Mouse (Mus musculus): Measurements from ENCODE around the gene Foxa2.
A peak's percentile ranks its signal among the peaks of the same experiment; 100 is the strongest.

The Foxa2 gene

GRCm38 (mm10) chr2:148046799-148047165 lies at the start of gene Foxa2:
Foxa2 (minus strand) TSS chr2:148046969.
- no peak for DNase-seq

- no peak for DNase-seq
Observed at GRCm38 (mm10) chr2:148092089-148092488, 45.3 kb upstream of the Foxa2 start.

- no peak for DNase-seq
Observed at GRCm38 (mm10) chr2:148091657-148092056, 44.9 kb upstream of the Foxa2 start.

- DNase-seq = no peak
Observed at GRCm38 (mm10) chr2:148090071-148090470, 43.3 kb upstream of the Foxa2 start.

GRCm38 (mm10) chr2:148085529-148085928 lies 38.8 kb upstream of the Foxa2 start:
- DNase-seq = no peak

- no peak for DNase-seq
Observed at GRCm38 (mm10) chr2:148085126-148085525, 38.4 kb upstream of the Foxa2 start.

- peak; percentile 25 for DNase-seq
Observed at GRCm38 (mm10) chr2:148082283-148082682, 35.5 kb upstream of the Foxa2 start.

- no peak for DNase-seq
Observed at GRCm38 (mm10) chr2:148060705-148061104, 13.9 kb upstream of the Foxa2 start.

GRCm38 (mm10) chr2:148053411-148053810 lies 6.6 kb upstream of the Foxa2 start:
- DNase-seq = no peak

- peak; percentile 73 for DNase-seq
Observed at GRCm38 (mm10) chr2:148048484-148049129, 1.8 kb upstream of the Foxa2 start.

GRCm38 (mm10) chr2:148047611-148048010 lies 842 bp upstream of the Foxa2 start:
- no peak for DNase-seq

- DNase-seq = no peak
Observed at GRCm38 (mm10) chr2:148045937-148046798, 601 bp downstream of the Foxa2 start.

- peak; percentile 57 for DNase-seq
Observed at GRCm38 (mm10) chr2:148045543-148045936, 1.2 kb downstream of the Foxa2 start.

- no peak for DNase-seq
Observed at GRCm38 (mm10) chr2:148044877-148045539, 1.8 kb downstream of the Foxa2 start.

- no peak for DNase-seq
Observed at GRCm38 (mm10) chr2:148043976-148044876, 2.5 kb downstream of the Foxa2 start.

- no peak for DNase-seq
Observed at GRCm38 (mm10) chr2:148043271-148043975, 3.3 kb downstream of the Foxa2 start.

GRCm38 (mm10) chr2:148042126-148042640 lies 4.6 kb downstream of the Foxa2 start:
- no peak for DNase-seq

GRCm38 (mm10) chr2:148041381-148041780 lies 5.4 kb downstream of the Foxa2 start:
- no peak for DNase-seq

GRCm38 (mm10) chr2:148040236-148041121 lies 6.3 kb downstream of the Foxa2 start:
- no peak for DNase-seq

GRCm38 (mm10) chr2:148039351-148040235 lies 7.2 kb downstream of the Foxa2 start:
- no peak for DNase-seq

Data from kidney, adult 9 months (tissue).